Mouse (Mus musculus) liver, adult 2 months (tissue): ENCODE data around the gene Rgma.

Experiments used
- CTCF ChIP-seq: fragments of 200-500 bp; IDR thresholded peaks from 2 replicates; pipeline ENCODE4 v1.5.1; 2011; ENCODE audit warnings: low read depth, low read length, control low read depth
- POLR2A ChIP-seq: fragments of 200-500 bp; IDR thresholded peaks from 2 replicates; pipeline ENCODE4 v1.6.1; 2011; ENCODE audit warnings: low read length, control low read depth; ENCODE audit not compliant: insufficient read depth; ENCODE audit errors: extremely low read depth

- no peak for TF ChIP-seq CTCF
- no peak for TF ChIP-seq POLR2A
Observed at GRCm38 (mm10) chr7:73343852-73344251, 31.5 kb upstream of the Rgma start.
